Mouse (Mus musculus) fat pad, adult 2 months (tissue): Measurements from ENCODE around the gene Pmpcb.

Experiments used
- DNase-seq: peaks from one replicate; pipeline ENCODE4 v3.0.0-alpha.2; 2011; ENCODE audit warnings: low read depth, low spot score; ENCODE audit errors: extremely low read depth

Gene Pmpcb

GRCm38 (mm10) chr5:21792166-21792565 is 55.2 kb downstream of the Pmpcb start:
- no peak for DNase-seq

- DNase-seq, result no peak
Measured at GRCm38 (mm10) chr5:21802907-21803306, 66.0 kb downstream of the Pmpcb start.

GRCm38 (mm10) chr5:21803691-21804188 is 66.8 kb downstream of the Pmpcb start:
- DNase-seq, result no peak

DNA sequence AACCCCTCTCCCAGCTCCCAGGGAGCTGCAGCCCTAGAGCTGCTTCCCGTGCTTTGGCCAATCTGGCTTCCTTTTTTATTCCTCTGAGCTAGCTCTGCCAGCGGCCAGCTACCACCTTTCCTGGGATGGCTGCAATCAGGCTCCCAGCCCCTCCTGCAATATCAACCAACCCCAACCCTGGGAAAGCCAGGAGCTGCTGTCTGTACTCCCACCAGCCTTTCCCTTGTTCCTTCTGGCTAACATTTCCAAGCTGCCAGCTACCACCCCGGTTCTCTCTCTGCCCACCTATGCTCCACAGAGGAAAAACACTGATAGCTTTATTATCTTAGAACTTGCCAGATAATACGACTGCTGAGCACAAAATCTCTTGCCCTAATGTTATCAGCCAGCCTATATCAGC is 67.9 kb downstream of the Pmpcb start:
- DNase-seq, result no peak
